Mouse (Mus musculus): ENCODE results near the gene Morn5.

Morn5 gene

GRCm38 (mm10) chr2:36071660-36072305 lies 22.5 kb downstream of the Morn5 start:
- DNase-seq = no peak

GRCm38 (mm10) chr2:36073781-36074180 lies 24.5 kb downstream of the Morn5 start:
- no peak for DNase-seq

- DNase-seq = no peak
Observed at GRCm38 (mm10) chr2:36075210-36075609, 26.0 kb downstream of the Morn5 start.

- no peak for DNase-seq
Observed at GRCm38 (mm10) chr2:36077160-36077761, 28.0 kb downstream of the Morn5 start.

- DNase-seq = no peak
Observed at GRCm38 (mm10) chr2:36081446-36081845, 32.2 kb downstream of the Morn5 start.

- DNase-seq = no peak
Observed at GRCm38 (mm10) chr2:36082802-36083580, 33.7 kb downstream of the Morn5 start.

- no peak for DNase-seq
Observed at GRCm38 (mm10) chr2:36085041-36085440, 35.8 kb downstream of the Morn5 start.

GRCm38 (mm10) chr2:36089190-36089589 lies 39.9 kb downstream of the Morn5 start:
- DNase-seq = no peak

GRCm38 (mm10) chr2:36090853-36091741 lies 41.8 kb downstream of the Morn5 start:
- DNase-seq = peak; percentile 30

- DNase-seq = no peak
Observed at GRCm38 (mm10) chr2:36092748-36093147, 43.5 kb downstream of the Morn5 start.

- DNase-seq = no peak
Observed at GRCm38 (mm10) chr2:36093301-36093700, 44.0 kb downstream of the Morn5 start.

GRCm38 (mm10) chr2:36093914-36094475 lies 44.7 kb downstream of the Morn5 start:
- no peak for DNase-seq

- DNase-seq = no peak
Observed at GRCm38 (mm10) chr2:36097129-36097815, 48.0 kb downstream of the Morn5 start.

- DNase-seq = no peak
Observed at GRCm38 (mm10) chr2:36098021-36098420, 48.8 kb downstream of the Morn5 start.

- no peak for DNase-seq
Observed at GRCm38 (mm10) chr2:36099739-36100138, 50.5 kb downstream of the Morn5 start.

- DNase-seq = no peak
Observed at GRCm38 (mm10) chr2:36101866-36102558, 52.8 kb downstream of the Morn5 start.

GRCm38 (mm10) chr2:36102559-36102946 lies 53.3 kb downstream of the Morn5 start:
- DNase-seq = no peak

GRCm38 (mm10) chr2:36103069-36103554 lies 53.9 kb downstream of the Morn5 start:
- DNase-seq = no peak

- DNase-seq = no peak
Observed at GRCm38 (mm10) chr2:36103555-36104367, 54.5 kb downstream of the Morn5 start.

- no peak for DNase-seq
Observed at GRCm38 (mm10) chr2:36104436-36104955, 55.2 kb downstream of the Morn5 start.

All from right cerebral cortex, postnatal 14 days (tissue).